Mouse (Mus musculus) heart, adult 2 months (tissue): ENCODE results near the gene 4930518I15Rik. TPM values are rescaled to one million over a fixed set of nuclear protein-coding genes. Genes with fewer than 3 reads are reported as not detected.
A peak's percentile ranks its signal among the peaks of the same experiment; 100 is the strongest.

Source experiments
- DNase-seq, 2 experiments: peaks; one replicate each; pipeline ENCODE4 v3.0.0; 2021
- H3K27ac ChIP-seq: fragments of 200-600 bp; 2 replicates; pipeline ENCODE4 v1.8.1; 2022
- H3K27me3 ChIP-seq: fragments of 200-500 bp; 2 replicates; pipeline ENCODE4 v1.6.1; 2012; ENCODE audit warnings: mild to moderate bottlenecking, low read length, inconsistent platforms, mixed read lengths; ENCODE audit not compliant: control insufficient read depth, insufficient read depth
- H3K36me3 ChIP-seq: fragments of 200-500 bp; 2 replicates; pipeline ENCODE4 v1.6.1; 2012; ENCODE audit warnings: low read length, inconsistent platforms; ENCODE audit not compliant: control insufficient read depth, insufficient read depth
- H3K4me1 ChIP-seq: fragments of 200-500 bp; 2 replicates; pipeline ENCODE4 v1.6.1; 2011; ENCODE audit warnings: low read length; ENCODE audit not compliant: control insufficient read depth, insufficient read depth
- H3K4me3 ChIP-seq: fragments of 200-600 bp; 2 replicates; pipeline ENCODE4 v1.8.1; 2022
- H3K79me2 ChIP-seq: fragments of 200-500 bp; replicated peaks from 2 replicates; pipeline ENCODE4 v1.6.1; 2012; ENCODE audit warnings: mild to moderate bottlenecking, inconsistent platforms, low read length, moderate library complexity, mixed read lengths; ENCODE audit not compliant: control insufficient read depth, insufficient read depth
- H3K9ac ChIP-seq: fragments of 200-500 bp; 2 replicates; pipeline ENCODE4 v1.6.1; 2012; ENCODE audit warnings: low read depth, mild to moderate bottlenecking, control low read depth, inconsistent platforms, low read length, mixed read lengths
- CTCF ChIP-seq: fragments of 200-600 bp; IDR thresholded peaks from 2 replicates; pipeline ENCODE4 v1.8.1; 2022; ENCODE audit warnings: antibody characterized with exemption, mild to moderate bottlenecking, moderate library complexity
- EP300 ChIP-seq: fragments of 200-500 bp; IDR thresholded peaks from 2 replicates; pipeline ENCODE4 v1.6.1; 2011; ENCODE audit warnings: low read depth, low read length, control low read depth; ENCODE audit not compliant: insufficient read depth
- POLR2A ChIP-seq: fragments of 200-500 bp; IDR thresholded peaks from 2 replicates; pipeline ENCODE4 v1.6.1; 2011; ENCODE audit warnings: mild to moderate bottlenecking, low read depth, low read length, control low read depth; ENCODE audit not compliant: insufficient read depth
- WGBS: fragments of 180-500 bp; shearing (Covaris S2); methylation state at CpG from one replicate; pipeline ENCODE4 v1.1.7; 2018; 5-methylcytosine and 5-hydroxymethylcytosine counted together
- intact Hi-C: fragments of 180-260 bp; cut with DNase I; formaldehyde crosslinking; loops from one replicate; pipeline ENCODE4 v1.15.1; 2025
- polyA plus RNA-seq: library from polyadenylated mRNA; depleted of rRNA; stranded (reverse); fragments of >200 nt; gene quantifications from 2 replicates; pipeline ENCODE4 v1.2.3, GENCODE M21; 2012
- total RNA-seq, 2 experiments: library from RNA; stranded (reverse); gene quantifications; 2 replicates each; pipeline ENCODE4 v1.2.3; 2021

Gene 4930518I15Rik
- total and polyA plus RNA-seq, 3 experiments, result 0.55 to 0.84 (median 0.59) TPM

DNA sequence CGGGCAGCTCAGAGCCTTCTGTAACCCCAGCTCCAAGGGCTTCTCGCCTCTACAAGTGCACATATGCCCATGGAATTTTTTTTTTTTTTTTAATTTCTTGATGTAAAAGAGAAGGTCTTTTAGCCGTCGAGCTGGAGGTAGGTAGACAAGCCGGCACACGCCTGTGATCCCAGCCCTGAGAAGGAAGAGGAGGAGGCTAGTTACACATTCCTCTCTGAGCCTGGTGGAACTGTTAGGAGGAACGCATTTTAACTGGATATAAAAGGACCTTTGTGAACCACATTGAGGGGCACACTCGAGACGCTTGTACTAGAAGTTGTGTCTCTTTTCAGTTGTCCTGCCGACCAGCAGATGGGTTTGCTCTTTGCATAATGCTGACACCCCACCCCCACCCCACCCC is 13.0 kb downstream of the 4930518I15Rik start:
- WGBS, result 58% methylated on average over 10 of the region's 10 CpGs
- intact Hi-C loops, result loop anchor here (10.0 kb wide), 1 partner anchor 300 kb away; the partner anchor contains the start of gene Aar2
- no peak for TF ChIP-seq POLR2A

DNA sequence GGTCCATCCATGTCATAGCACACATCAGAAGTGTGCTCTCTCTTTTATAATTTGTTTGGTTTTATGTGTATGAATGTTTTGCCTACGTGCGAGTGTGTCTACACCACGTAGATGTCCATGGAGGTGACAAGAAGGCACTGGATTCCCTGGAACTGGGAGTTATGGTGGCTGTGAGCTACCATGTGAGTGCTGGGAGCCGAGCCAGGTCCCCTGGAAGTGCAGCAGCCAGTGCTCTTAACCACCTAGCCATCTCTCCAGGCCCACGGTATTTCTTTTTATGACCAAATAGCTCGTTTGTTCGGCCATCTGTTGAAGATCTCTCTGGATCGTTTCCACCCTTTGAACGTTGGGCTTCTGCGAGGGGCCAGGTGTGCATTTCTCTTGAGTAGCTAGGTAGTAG is 14.4 kb downstream of the 4930518I15Rik start:
- H3K36me3 ChIP-seq, result no peaks in the 10 kb centered on the region
- peaks cover 3% of the 10 kb centered on the region; the same call in 1 of the 2 replicates for H3K4me1 ChIP-seq
- H3K27me3 ChIP-seq, result no peaks in the 10 kb centered on the region
- DNase-seq, result no peak
- H3K79me2 ChIP-seq, result no peaks in the 10 kb centered on the region
- no peak overlapping the region for H3K9ac ChIP-seq
- WGBS, result 80% methylated on average over 10 of the region's 10 CpGs
- H3K27ac ChIP-seq, result no peak overlapping the region
- intact Hi-C loops, result loop anchor here (10.0 kb wide), 1 partner anchor 299 kb away; the partner anchor contains the start of gene Aar2
- H3K4me3 ChIP-seq, result no peak overlapping the region
- TF ChIP-seq CTCF (no peak), POLR2A (no peak), EP300 (no peak)

More for the DNA sequence above, 13.0 kb downstream of the 4930518I15Rik start:
- H3K79me2 ChIP-seq, result no peaks in the 10 kb centered on the region
- peaks cover 3% of the 10 kb centered on the region; the same call in 1 of the 2 replicates for H3K4me1 ChIP-seq
- H3K27me3 ChIP-seq, result no peaks in the 10 kb centered on the region
- H3K36me3 ChIP-seq, result no peaks in the 10 kb centered on the region
- H3K9ac ChIP-seq, result no peak overlapping the region
- no peak for DNase-seq
- H3K4me3 ChIP-seq, result no peak overlapping the region
- no peak overlapping the region for H3K27ac ChIP-seq

DNA sequence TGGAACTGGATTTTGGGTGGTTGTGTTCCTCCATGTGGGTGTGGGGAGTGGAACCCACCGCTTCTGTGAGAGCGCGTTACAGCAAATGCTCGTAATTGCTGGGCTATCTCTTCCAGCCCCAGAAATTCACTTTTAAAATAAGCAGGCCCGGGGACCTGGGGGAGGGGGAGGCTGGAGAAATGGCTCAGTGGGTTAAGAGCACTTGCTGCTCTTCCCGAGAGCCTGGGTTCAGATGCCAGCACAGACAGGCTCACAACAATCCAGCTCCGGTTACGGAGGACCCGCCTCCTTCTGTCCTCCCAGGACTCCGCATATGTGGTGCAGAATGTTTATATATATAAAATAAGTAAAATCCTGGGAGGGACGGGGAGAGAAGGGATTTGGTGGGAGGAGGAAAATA is 15.0 kb downstream of the 4930518I15Rik start:
- Histone ChIP-seq H3K27me3 (no peaks in the 10 kb centered on the region), H3K27ac (no peak overlapping the region), H3K4me3 (no peak overlapping the region), H3K36me3 (no peaks in the 10 kb centered on the region), H3K79me2 (no peaks in the 10 kb centered on the region), H3K4me1 (peaks cover 3% of the 10 kb centered on the region; the same call in 1 of the 2 replicates), H3K9ac (no peak overlapping the region)
- no peak for DNase-seq
- intact Hi-C loops, result loop anchor here (10.0 kb wide), 1 partner anchor 298 kb away; the partner anchor contains the start of gene Aar2
- WGBS, result 66% methylated on average over 11 of the region's 11 CpGs
- TF ChIP-seq POLR2A (no peak), CTCF (no peak), EP300 (no peak)

DNA sequence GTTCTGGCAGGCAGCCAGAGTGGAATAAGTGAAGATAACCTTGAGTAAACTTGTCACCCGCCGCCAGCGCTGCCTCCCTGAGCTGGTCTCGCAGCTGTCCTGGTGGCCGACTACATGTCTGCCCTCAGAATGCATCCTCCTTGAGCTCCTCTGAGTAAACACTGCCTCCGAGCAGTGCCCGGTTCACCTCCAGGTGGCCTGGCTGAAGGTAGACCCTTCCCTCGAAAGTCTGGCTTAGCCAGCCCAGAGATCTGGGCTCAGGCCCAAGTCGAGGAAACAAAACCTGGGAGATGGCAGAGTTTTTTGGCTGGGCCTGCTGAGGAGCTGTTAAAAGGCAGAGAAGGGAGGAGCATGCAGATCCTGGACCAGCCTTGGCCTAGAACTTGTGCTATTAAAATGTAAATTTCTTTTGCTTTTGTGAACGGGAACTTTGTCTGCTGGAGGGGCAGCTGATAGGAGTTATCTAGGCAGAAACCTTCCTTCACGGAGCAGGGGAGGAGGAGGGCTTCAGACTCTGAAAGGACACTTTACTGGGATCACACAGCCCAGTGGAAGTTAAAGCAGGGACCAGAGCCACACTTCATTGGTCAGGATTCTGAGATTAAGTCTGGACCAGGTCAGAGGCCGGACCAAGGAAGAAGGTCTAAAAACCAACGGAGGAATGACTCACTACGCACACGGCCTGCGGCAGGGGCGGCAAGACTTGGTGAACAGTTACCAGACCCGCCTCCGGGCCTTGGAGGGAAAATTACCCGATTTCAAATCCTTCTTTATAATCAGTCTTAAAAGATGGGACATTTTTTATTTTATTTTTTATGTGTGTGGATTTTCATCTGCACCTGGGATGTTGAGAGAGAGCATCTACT is 15.7 kb downstream of the 4930518I15Rik start:
- H3K4me1 ChIP-seq, result peaks cover 3% of the 10 kb centered on the region; the same call in 1 of the 2 replicates

DNA sequence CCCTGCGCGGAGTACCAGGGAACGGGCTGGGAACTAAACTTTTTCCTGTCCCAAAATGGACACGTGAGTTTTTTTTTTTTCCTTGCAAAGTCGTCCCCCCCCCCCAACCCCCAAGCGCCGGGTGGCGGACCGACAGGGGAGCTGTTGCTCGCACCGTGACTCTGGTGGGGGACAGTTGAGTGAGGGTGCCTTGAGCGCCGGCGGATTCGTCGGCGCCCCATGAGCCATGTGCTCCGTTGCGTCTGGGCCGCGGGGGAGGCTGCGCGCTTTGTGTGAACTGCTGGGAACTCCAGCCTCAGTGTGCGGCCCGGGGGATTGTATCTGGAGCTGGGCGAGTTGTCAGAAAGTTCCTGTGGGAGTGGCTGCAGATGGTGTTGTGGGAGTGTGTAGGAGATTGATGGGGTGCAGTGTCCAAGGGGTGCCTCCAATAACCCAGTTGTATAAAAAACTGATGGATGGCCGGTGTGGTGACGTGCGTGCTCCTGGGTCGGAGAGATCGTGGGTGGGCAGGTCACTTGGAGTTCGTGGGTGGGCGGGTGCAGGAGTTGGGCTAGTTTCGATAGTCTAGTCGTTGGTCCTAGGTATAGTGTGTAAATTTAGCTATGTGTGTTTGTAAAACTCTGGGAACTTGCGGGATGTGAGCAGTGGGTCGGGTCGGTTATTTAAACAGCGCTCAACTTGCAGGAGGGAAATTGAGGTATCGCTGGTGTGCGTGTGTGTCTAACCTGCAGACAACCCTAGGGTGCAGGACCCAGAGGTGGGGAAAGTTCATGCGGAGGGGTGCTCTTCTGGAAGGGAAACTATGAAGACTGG is 16.5 kb downstream of the 4930518I15Rik start:
- H3K27me3 ChIP-seq, result no peaks in the 10 kb centered on the region
- peak overlapping the region; percentile 63 for H3K4me3 ChIP-seq
- peak; percentile 51 to 56 for DNase-seq
- H3K27ac ChIP-seq, result no peak overlapping the region
- H3K36me3 ChIP-seq, result no peaks in the 10 kb centered on the region
- H3K9ac ChIP-seq, result peak overlapping the region; percentile 70
- WGBS, result 1% methylated on average over 42 of the region's 42 CpGs
- peaks cover 3% of the 10 kb centered on the region; the same call in 1 of the 2 replicates for H3K4me1 ChIP-seq
- no peaks in the 10 kb centered on the region for H3K79me2 ChIP-seq
- TF ChIP-seq EP300 (no peak), CTCF (0 out of 2 replicates have a peak, but pooled peaks have one; percentile 2)
- intact Hi-C loops, result loop anchor here (10.0 kb wide), 1 partner anchor 296 kb away; the partner anchor contains the start of gene Aar2

More for the DNA sequence above, 15.7 kb downstream of the 4930518I15Rik start:
- Histone ChIP-seq H3K36me3 (no peaks in the 10 kb centered on the region), H3K27ac (no peak overlapping the region), H3K4me3 (peak overlapping the region; percentile 63), H3K79me2 (no peaks in the 10 kb centered on the region), H3K27me3 (no peaks in the 10 kb centered on the region), H3K9ac (no peak overlapping the region)
- TF ChIP-seq POLR2A (no peak), EP300 (no peak), CTCF (peak; percentile 14)
- peak; percentile 41 to 48 for DNase-seq
- intact Hi-C loops, result loop anchor here (10.0 kb wide), 1 partner anchor 297 kb away; the partner anchor contains the start of gene Aar2
- 33% methylated on average over 20 of the region's 20 CpGs for WGBS
